Mouse (Mus musculus): ENCODE results near the gene Socs2.

GRCm38 (mm10) chr10:95410709-95411108, 6.3 kb downstream of the Socs2 start:
- TF ChIP-seq CTCF (IDR thresholded peaks at IDR 0.05; ENCODE audit: borderline replicate concordance, extremely low read depth, insufficient read depth, insufficient read length), result no peak
- no peak for TF ChIP-seq POLR2A (IDR thresholded peaks at IDR 0.05; ENCODE audit: borderline replicate concordance, extremely low read depth, insufficient read depth, insufficient read length, poor library complexity, severe bottlenecking)
